Mouse (Mus musculus) right cerebral cortex, adult 18-20 months (tissue): Measurements from ENCODE around the gene Usp43.
A peak's percentile ranks its signal among the peaks of the same experiment; 100 is the strongest.

Experiments used
- DNase-seq: peaks from one replicate; pipeline ENCODE4 v3.0.0; 2022; ENCODE audit warnings: mixed read lengths

Usp43 gene

GRCm38 (mm10) chr11:67921827-67922754, at the start of gene Usp43:
Gene Usp43 (minus strand): TSS chr11:67922153.
- DNase-seq = peak; percentile 8

GRCm38 (mm10) chr11:67967831-67968230, 45.9 kb upstream of the Usp43 start:
- no peak for DNase-seq

- peak; percentile 93 for DNase-seq
These were observed 44.2 kb upstream of the Usp43 start, which contains the start of gene Stx8 for GRCm38 (mm10) chr11:67965905-67966878. Gene Stx8 (plus strand): TSS chr11:67966193.

GRCm38 (mm10) chr11:67965242-67965883, 43.4 kb upstream of the Usp43 start, which contains the start of gene Cfap52:
Gene Cfap52 (minus strand): TSS chr11:67965651.
- peak; percentile 90 for DNase-seq

- DNase-seq = no peak
These were observed 42.2 kb upstream of the Usp43 start for GRCm38 (mm10) chr11:67964110-67964509.

- no peak for DNase-seq
These were observed 32.5 kb upstream of the Usp43 start for GRCm38 (mm10) chr11:67954413-67954812.

- no peak for DNase-seq
These were observed 31.7 kb upstream of the Usp43 start for GRCm38 (mm10) chr11:67953604-67954003.

- DNase-seq = no peak
These were observed 27.5 kb upstream of the Usp43 start for GRCm38 (mm10) chr11:67949475-67949874.

- no peak for DNase-seq
These were observed 26.3 kb upstream of the Usp43 start for GRCm38 (mm10) chr11:67948229-67948628.

GRCm38 (mm10) chr11:67932156-67932555, 10.2 kb upstream of the Usp43 start:
- DNase-seq = no peak

- DNase-seq = no peak
These were observed 4.5 kb upstream of the Usp43 start for GRCm38 (mm10) chr11:67926348-67927055.

- peak; percentile 23 for DNase-seq
These were observed 3.0 kb upstream of the Usp43 start for GRCm38 (mm10) chr11:67925000-67925399.

GRCm38 (mm10) chr11:67923720-67924119, 1.8 kb upstream of the Usp43 start:
- no peak for DNase-seq

GRCm38 (mm10) chr11:67922755-67923125, 787 bp upstream of the Usp43 start:
- peak; percentile 43 for DNase-seq

GRCm38 (mm10) chr11:67921091-67921826, 694 bp downstream of the Usp43 start:
- peak; percentile 23 for DNase-seq

- DNase-seq = no peak
These were observed 1.6 kb downstream of the Usp43 start for GRCm38 (mm10) chr11:67920226-67920960.

- no peak for DNase-seq
These were observed 2.4 kb downstream of the Usp43 start for GRCm38 (mm10) chr11:67919593-67919992.

GRCm38 (mm10) chr11:67917126-67917525, 4.8 kb downstream of the Usp43 start:
- no peak for DNase-seq

GRCm38 (mm10) chr11:67911074-67911473, 10.9 kb downstream of the Usp43 start:
- DNase-seq = no peak

GRCm38 (mm10) chr11:67903756-67904155, 18.2 kb downstream of the Usp43 start:
- DNase-seq = no peak
